Mouse (Mus musculus) common myeloid progenitor, adult 5-6 weeks (primary cell): Measurements from ENCODE around the gene Trarg1. TPM values are rescaled to one million over a fixed set of nuclear protein-coding genes. Genes with fewer than 3 reads are reported as not detected.

Experiments used
- total RNA-seq: library from RNA; stranded (forward); fragments of 200-1000, 187-1606 nt; gene quantifications from 2 replicates; pipeline ENCODE4 v1.2.3, GENCODE M21; 2017

The Trarg1 gene
- total RNA-seq, 1 experiment from 2014 or later, result not detected

Other genes with a start within 250 kb of the Trarg1 start
- gene Abr, start 57.5 kb upstream of the Trarg1 start, total RNA-seq, result 32.9 and 42.4 TPM in 2 replicates
- not detected in 2 replicates for gene Bhlha9, start 7.3 kb upstream of the Trarg1 start, total RNA-seq
- gene Gosr1, start 83.8 kb downstream of the Trarg1 start, total RNA-seq, result 38.4 and 52.3 TPM in 2 replicates
- gene Cpd, start 167.2 kb downstream of the Trarg1 start, total RNA-seq, result 11.6 and 11.8 TPM in 2 replicates
- gene Tmigd1, start 222.4 kb downstream of the Trarg1 start, total RNA-seq, result not detected in 2 replicates
- 192 and 213 TPM in 2 replicates for gene Blmh, start 245.0 kb downstream of the Trarg1 start, total RNA-seq